Mouse (Mus musculus) thymus, adult 18-20 months (tissue): Measurements from ENCODE around the gene Scn8a.

Experiments used
- DNase-seq, 2 experiments: peaks; one replicate each; pipeline ENCODE4 v3.0.0; 2022; ENCODE audit warnings: mixed read lengths in 2 of 2

The Scn8a gene

GRCm38 (mm10) chr15:100961561-100961960 lies 91.9 kb downstream of the Scn8a start:
- DNase-seq, result no peak

DNA sequence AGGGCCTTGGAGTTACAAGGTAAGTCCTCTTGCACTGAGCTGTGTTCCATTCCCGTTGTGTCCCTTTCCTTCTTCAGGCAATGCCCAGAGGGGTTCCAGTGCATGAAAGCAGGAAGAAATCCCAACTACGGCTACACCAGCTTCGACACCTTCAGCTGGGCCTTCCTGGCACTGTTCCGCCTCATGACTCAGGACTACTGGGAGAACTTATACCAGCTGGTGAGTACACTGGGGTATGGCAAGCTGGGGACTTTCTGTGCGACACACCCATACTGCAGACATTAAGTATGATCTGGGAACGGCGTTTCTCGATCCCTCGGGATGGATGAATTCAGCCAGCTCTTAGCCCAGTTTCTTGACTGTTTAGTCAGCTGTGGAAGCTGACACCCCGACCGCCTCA lies 101.8 kb downstream of the Scn8a start:
- DNase-seq, result no peak

- no peak for DNase-seq
Observed at GRCm38 (mm10) chr15:100972795-100973194, 103.1 kb downstream of the Scn8a start.

DNA sequence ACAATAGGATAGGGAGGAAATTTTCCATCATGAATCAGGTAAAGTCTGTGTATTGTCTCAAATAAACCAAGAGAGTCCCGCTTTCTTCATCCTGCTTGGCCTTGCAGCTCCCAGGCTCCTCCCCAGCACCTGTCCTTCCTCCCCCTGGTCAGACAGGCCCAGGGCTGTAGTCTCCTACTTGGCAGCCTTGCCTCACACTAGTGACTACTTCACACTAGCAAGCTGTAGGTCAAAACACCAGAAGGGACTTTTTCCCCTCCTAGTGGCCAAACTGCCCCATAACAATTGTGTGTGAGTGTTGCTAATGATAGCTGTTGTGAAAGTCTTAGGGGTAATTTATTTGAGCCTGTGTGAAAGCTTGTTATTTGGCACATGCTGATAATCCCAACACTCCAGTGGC lies 105.0 kb downstream of the Scn8a start:
- DNase-seq, result no peak

DNA sequence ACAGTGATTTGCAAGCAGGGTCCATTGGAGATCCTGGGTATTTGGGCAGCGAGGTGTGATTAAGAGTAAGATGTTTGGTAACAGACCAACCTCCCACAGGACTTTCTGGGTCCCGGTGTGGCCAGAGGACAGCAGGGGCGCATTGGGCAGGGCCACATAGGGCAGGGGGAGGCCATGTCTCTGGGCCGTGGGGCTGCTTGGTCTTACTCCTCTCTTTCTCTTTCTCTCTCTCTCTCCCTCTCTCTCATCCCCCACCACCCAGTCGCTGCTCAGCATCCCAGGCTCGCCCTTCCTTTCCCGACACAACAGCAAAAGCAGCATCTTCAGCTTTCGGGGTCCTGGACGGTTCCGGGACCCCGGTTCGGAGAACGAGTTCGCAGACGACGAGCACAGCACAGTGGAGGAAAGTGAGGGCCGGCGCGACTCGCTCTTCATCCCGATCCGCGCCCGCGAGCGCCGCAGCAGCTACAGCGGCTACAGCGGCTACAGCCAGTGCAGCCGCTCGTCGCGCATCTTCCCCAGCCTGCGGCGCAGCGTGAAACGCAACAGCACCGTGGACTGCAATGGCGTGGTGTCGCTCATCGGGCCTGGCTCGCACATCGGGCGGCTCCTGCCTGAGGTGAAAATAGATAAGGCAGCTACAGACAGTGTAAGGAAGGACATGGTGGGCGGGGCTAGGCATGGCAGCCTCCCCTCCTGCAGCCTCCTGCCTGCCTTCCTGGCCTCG lies 113.9 kb downstream of the Scn8a start:
- DNase-seq, result peak in 1 of 2 experiments; percentile 6

DNA sequence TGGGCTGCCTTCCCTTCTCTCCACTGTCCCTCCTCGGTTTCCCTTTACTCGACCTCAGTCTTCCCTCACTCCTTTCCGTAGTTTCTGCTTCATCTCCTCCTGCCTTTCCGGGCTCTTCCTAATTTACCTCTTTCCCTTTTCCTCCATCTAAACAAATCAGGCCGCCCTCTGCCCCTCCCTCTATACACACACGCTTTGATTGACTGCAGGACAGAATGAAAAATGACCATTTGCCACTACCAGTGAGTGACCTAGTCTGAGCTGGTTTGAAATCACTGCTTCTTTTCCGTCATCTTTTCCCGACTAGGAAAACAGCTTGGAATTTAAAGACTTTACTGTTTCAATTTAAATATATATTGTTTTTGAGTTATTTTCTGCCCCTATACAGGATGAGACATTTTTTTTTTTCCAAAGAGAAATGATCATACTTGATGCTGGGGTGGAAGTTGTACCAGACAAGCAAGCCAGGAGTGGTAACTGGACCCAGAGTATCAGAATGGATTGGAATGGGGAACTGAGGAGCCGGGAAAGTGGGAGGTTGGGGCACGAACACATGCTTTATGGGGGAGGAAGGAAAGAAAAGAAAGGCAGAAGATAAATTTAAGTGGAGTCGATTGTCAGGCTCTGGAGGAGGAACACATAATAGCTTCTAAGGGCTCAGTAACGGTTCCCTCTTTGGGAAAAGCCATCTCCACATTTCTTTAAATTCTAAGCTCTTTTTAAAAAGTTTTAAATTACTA lies 114.7 kb downstream of the Scn8a start:
- DNase-seq, result no peak

GRCm38 (mm10) chr15:100986479-100986878 lies 116.8 kb downstream of the Scn8a start:
- DNase-seq, result no peak

- DNase-seq, result no peak
Observed at GRCm38 (mm10) chr15:100987031-100987430, 117.4 kb downstream of the Scn8a start.

GRCm38 (mm10) chr15:100990283-100990682 lies 120.6 kb downstream of the Scn8a start:
- no peak for DNase-seq

GRCm38 (mm10) chr15:100997090-100997489 lies 127.4 kb downstream of the Scn8a start:
- DNase-seq, result no peak

DNA sequence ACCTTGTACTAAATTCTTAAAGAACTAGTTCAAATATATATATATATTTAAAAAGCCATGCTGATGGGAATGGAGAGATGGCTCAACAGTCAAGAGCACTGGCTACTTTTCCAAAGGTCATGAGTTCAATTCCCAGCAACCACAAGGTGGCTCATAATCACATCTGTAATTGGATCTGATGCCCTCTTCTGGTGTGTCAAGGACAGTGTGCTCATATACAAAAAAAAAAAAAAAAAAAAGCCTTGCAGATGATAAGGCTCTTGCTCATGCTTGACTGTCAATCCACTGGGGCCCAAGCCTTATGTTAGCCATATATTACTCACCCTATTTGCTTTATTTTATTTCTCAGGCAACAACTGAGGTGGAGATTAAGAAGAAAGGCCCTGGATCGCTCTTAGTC lies 132.0 kb downstream of the Scn8a start:
- no peak for DNase-seq

- DNase-seq, result no peak
Observed at GRCm38 (mm10) chr15:101002466-101002865, 132.8 kb downstream of the Scn8a start.

DNA sequence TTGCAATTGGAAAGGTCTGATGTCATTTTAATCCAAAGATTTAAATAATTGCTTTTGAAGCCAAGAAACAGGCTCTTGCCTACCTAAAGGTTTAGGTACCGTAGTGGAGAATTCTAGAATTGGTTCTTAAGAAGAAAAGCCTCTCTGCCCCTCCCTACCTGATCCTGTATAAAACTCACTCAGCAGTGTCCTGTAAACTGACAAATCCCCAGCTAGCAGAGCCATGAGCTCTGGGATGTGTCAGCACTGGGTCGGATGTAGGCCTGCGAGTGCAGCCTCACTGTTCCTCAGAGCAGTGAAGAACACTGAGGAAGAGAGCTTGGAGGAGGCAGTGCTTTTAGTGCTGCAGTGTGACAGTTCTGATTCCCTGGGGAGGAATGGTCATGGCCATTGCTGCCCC lies 134.9 kb downstream of the Scn8a start:
- DNase-seq, result no peak

GRCm38 (mm10) chr15:101005717-101006116 lies 136.1 kb downstream of the Scn8a start:
- DNase-seq, result no peak

DNA sequence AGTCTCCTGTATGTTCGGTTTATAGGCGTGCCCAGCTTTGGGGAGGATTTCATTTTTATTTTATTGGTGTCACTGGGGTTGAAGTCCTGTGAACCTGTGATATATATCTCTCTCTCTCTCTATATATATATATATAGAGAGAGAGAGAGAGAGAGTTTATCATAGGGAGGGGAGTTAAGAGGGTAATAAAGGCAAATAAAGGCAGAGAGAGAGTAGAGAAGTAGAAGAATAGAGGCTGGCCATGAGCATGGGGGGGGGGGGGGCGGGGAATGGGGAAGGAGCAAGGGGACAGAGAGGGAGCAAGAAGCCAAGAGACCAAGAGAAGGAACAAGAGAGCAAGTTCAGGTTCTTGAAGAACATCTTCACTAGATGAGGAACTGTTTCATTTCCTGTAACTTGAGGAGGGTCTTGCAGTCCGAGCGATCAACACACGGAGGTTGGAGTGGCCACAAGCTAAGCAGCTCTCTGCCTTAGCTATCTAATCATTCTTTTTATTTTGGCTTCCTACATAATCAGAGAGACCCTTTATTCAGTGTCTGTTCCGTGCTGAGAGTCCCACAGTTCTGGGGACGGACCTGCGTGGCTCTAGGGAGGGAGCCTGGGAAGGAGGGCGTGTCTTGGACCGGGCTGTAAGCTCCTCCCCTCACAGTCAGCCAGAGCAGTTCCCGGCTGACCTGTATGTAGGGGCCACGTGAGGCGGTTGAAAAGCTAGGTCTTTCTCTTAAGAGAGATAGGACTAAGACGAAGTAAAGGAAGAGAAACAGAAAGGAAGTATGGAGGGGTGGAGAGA lies 136.8 kb downstream of the Scn8a start:
- no peak for DNase-seq

DNA sequence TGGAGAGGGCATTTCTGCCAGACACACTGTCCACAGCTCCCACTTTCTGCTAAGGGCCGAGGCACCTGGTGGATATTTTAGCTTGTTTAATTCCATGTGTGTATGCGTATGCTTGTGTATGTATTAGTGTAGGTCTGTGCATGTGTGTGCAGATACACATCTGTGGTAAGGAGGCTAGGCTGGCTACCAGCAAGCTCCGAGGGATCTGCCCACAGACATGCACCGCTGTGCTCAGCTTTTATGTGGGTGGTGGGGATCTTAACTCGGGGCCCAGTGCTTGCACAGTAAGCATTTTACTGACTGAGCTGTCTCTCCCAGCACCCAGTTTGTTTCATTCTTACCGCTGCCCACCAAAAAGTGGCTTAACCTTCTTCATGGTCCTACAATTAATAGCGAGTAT lies 137.6 kb downstream of the Scn8a start:
- DNase-seq, result no peak

GRCm38 (mm10) chr15:101008386-101009010 lies 138.8 kb downstream of the Scn8a start:
- no peak for DNase-seq

- no peak for DNase-seq
Observed at GRCm38 (mm10) chr15:101011352-101011751, 141.7 kb downstream of the Scn8a start.

DNA sequence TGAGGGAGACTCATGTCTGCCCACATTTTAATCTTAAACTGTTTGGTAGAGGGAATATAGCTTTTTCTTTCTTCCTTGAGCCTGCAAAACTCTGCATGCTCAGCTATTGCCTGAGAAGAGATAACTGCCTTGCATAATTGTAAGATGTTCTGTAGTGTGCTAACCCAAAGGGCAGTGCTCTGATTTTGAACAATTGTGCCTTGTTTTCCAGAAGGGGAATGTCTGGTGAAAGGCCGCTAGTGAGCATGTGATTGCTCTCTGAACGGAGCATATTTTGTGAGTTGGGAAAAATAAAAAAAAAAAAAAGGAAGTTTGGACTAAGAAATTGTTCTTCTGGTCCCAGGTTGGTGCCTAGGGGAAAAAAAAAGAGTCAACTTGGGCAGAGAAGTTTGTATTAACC lies 159.3 kb downstream of the Scn8a start:
- no peak for DNase-seq

- no peak for DNase-seq
Observed at GRCm38 (mm10) chr15:101039651-101040050, 170.0 kb downstream of the Scn8a start.

- DNase-seq, result no peak
Observed at GRCm38 (mm10) chr15:101041966-101042365, 172.3 kb downstream of the Scn8a start.

DNA sequence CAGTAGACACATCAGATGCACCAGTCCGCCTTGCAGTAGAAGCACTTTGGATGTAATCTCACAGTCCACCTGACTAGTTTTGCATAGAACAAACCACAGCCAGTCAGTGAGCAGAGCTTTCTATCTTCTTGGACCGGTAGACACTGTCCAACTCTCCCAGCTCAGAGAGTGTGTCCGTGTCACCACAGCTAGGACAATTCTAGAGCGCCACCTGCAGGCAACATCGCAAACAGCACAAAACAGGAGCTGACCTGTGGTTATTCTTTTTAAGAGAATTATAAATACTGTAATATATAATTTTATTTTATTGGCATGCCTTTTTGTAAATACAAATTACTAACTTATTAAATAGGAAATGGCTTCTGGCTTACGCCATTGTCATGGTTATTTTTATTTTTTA lies 173.0 kb downstream of the Scn8a start:
- DNase-seq, result no peak

DNA sequence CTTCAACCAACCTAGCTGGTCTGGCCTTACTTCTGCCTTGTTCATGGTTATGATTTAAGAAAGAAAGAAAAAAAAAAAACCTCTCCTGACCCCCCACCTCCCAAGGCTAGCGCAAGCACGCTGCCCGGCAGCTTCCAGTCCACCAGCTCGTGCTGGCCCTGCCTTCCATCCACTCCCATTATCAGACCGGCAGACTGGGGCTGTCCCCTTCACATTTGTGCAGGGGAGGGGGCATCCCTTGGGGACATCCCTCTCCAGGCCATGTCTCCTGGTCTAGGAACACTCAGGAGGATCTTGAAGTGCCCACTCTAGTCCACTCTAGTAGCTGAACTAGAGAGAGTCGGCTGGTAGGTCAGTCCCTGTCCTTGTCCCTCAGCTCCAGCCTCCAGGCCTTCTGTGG lies 174.9 kb downstream of the Scn8a start:
- no peak for DNase-seq
